Mouse (Mus musculus) hindbrain, embryonic 13.5 days (tissue): ENCODE data around the gene Ficd. TPM values are rescaled to one million over a fixed set of nuclear protein-coding genes. Genes with fewer than 3 reads are reported as not detected.
A peak's percentile ranks its signal among the peaks of the same experiment; 100 is the strongest.
"Not testable (repeated sequence)": the region's sequence is repeated elsewhere in the genome, so short reads cannot be mapped to it uniquely, and the experiment has no call there.

Source experiments
- ATAC-seq: fragments of 200-750 bp; cut with Nextera tagmentation; 2 replicates; pipeline ENCODE4 v1.8.0; 2017; ENCODE audit warnings: moderate TSS enrichment; ENCODE audit not compliant: low FRiP score
- H3K27ac ChIP-seq: fragments of 300-500 bp; sonication (generic); 2 replicates; pipeline ENCODE4 v1.5.1; 2015; ENCODE audit warnings: inconsistent platforms, mild to moderate bottlenecking, moderate library complexity
- H3K27me3 ChIP-seq: fragments of 300-500 bp; sonication (generic); 2 replicates; pipeline ENCODE4 v1.6.1; 2015; ENCODE audit warnings: mild to moderate bottlenecking, inconsistent platforms
- H3K36me3 ChIP-seq: fragments of 300-500 bp; sonication (generic); 2 replicates; pipeline ENCODE4 v1.6.1; 2015; ENCODE audit warnings: mild to moderate bottlenecking, inconsistent platforms
- H3K4me1 ChIP-seq: fragments of 300-500 bp; sonication (generic); replicated peaks from 2 replicates; pipeline ENCODE4 v1.6.1; 2015; ENCODE audit warnings: inconsistent platforms
- H3K4me2 ChIP-seq: fragments of 300-500 bp; sonication (generic); 2 replicates; pipeline ENCODE4 v1.6.1; 2015; ENCODE audit warnings: inconsistent platforms, mild to moderate bottlenecking, moderate library complexity
- H3K4me3 ChIP-seq: fragments of 300-500 bp; sonication (generic); 2 replicates; pipeline ENCODE4 v1.5.1; 2015; ENCODE audit warnings: mild to moderate bottlenecking, inconsistent platforms
- H3K9ac ChIP-seq: fragments of 300-500 bp; sonication (generic); 2 replicates; pipeline ENCODE4 v1.6.1; 2015; ENCODE audit warnings: mild to moderate bottlenecking, inconsistent platforms
- H3K9me3 ChIP-seq: fragments of 300-500 bp; sonication (generic); 2 replicates; pipeline ENCODE4 v1.6.1; 2016; ENCODE audit warnings: inconsistent platforms
- WGBS: fragments of 180-500 bp; shearing (Covaris S2); methylation state at CpG from one replicate; pipeline ENCODE4 v1.1.7; 2015; 5-methylcytosine and 5-hydroxymethylcytosine counted together
- polyA plus RNA-seq: library from polyadenylated mRNA; unstranded; fragments of >200 nt; fragmentation: Nextera tagmentation; extraction: Ambion mirVana; gene quantifications from 2 replicates; pipeline ENCODE4 v1.2.1, GENCODE M21; 2015

Gene Ficd
- polyA plus RNA-seq, 1 experiment from 2014 or later: 8.2 TPM

GRCm38 (mm10) chr5:113780082-113780752 is 44.6 kb downstream of the Ficd start:
- peak; percentile 39; the same call in 1 of the 2 replicates for ATAC-seq
- Histone ChIP-seq H3K9me3 (no peaks in the 10 kb centered on the region), H3K27ac (no peak overlapping the region), H3K4me1 (no peaks in the 10 kb centered on the region), H3K36me3 (peaks cover 36% of the 10 kb centered on the region), H3K4me2 (no peak overlapping the region), H3K4me3 (no peak overlapping the region), H3K27me3 (peaks cover 30% of the 10 kb centered on the region), H3K9ac (no peak overlapping the region)
- WGBS: 96% methylated on average over 3 of the region's 3 CpGs

- H3K27me3 ChIP-seq: peaks cover 30% of the 10 kb centered on the region
- H3K36me3 ChIP-seq: peaks cover 30% of the 10 kb centered on the region
- H3K4me3 ChIP-seq: no peak overlapping the region
- no peak for ATAC-seq
- no peak overlapping the region for H3K4me2 ChIP-seq
- no peak overlapping the region for H3K27ac ChIP-seq
- H3K9ac ChIP-seq: no peak overlapping the region
- 91% methylated on average over 5 of the region's 5 CpGs for WGBS
- no peaks in the 10 kb centered on the region for H3K9me3 ChIP-seq
- H3K4me1 ChIP-seq: no peaks in the 10 kb centered on the region
These were observed 45.2 kb downstream of the Ficd start for GRCm38 (mm10) chr5:113780763-113781162.

GRCm38 (mm10) chr5:113781254-113781653 is 45.7 kb downstream of the Ficd start:
- Histone ChIP-seq H3K4me2 (no peak overlapping the region), H3K27me3 (peaks cover 30% of the 10 kb centered on the region), H3K4me3 (no peak overlapping the region), H3K36me3 (peaks cover 25% of the 10 kb centered on the region), H3K27ac (no peak overlapping the region), H3K9me3 (no peaks in the 10 kb centered on the region), H3K9ac (no peak overlapping the region), H3K4me1 (no peaks in the 10 kb centered on the region)
- no peak for ATAC-seq
- WGBS: 84% methylated on average over 7 of the region's 7 CpGs

GRCm38 (mm10) chr5:113781875-113782274 is 46.3 kb downstream of the Ficd start:
- no peak for ATAC-seq
- Histone ChIP-seq H3K27me3 (peaks cover 31% of the 10 kb centered on the region), H3K9ac (no peak overlapping the region), H3K4me2 (no peak overlapping the region), H3K36me3 (peaks cover 19% of the 10 kb centered on the region), H3K9me3 (no peaks in the 10 kb centered on the region), H3K4me1 (no peaks in the 10 kb centered on the region), H3K27ac (no peak overlapping the region), H3K4me3 (no peak overlapping the region)
- 84% methylated on average over 7 of the region's 7 CpGs for WGBS

- Histone ChIP-seq H3K4me1 (no peaks in the 10 kb centered on the region), H3K9ac (no peak overlapping the region), H3K9me3 (no peaks in the 10 kb centered on the region), H3K4me3 (no peak overlapping the region), H3K27me3 (peaks cover 33% of the 10 kb centered on the region), H3K36me3 (peaks cover 12% of the 10 kb centered on the region), H3K4me2 (no peak overlapping the region), H3K27ac (no peak overlapping the region)
- ATAC-seq: no peak
- 92% methylated on average over 7 of the region's 7 CpGs for WGBS
These were observed 47.0 kb downstream of the Ficd start for GRCm38 (mm10) chr5:113782624-113783023.

- H3K36me3 ChIP-seq: peaks cover 4% of the 10 kb centered on the region
- peaks cover 33% of the 10 kb centered on the region for H3K27me3 ChIP-seq
- H3K27ac ChIP-seq: no peak overlapping the region
- WGBS: 13% methylated on average over 12 of the region's 12 CpGs
- no peak for ATAC-seq
- H3K4me3 ChIP-seq: no peak overlapping the region
- no peak overlapping the region for H3K4me2 ChIP-seq
- no peak overlapping the region for H3K9ac ChIP-seq
- H3K9me3 ChIP-seq: no peaks in the 10 kb centered on the region
- H3K4me1 ChIP-seq: 0 out of 2 replicates have a peak, but pooled peaks cover 2% of the 10 kb centered on the region
These were observed 48.0 kb downstream of the Ficd start for GRCm38 (mm10) chr5:113783581-113784001.

- H3K36me3 ChIP-seq, H3K9me3 ChIP-seq, H3K4me1 ChIP-seq, H3K4me3 ChIP-seq, H3K4me2 ChIP-seq, H3K27ac ChIP-seq, H3K9ac ChIP-seq, ATAC-seq: not testable (repeated sequence)
- peaks cover 33% of the 10 kb centered on the region for H3K27me3 ChIP-seq
- WGBS: 32% methylated on average over 3 of the region's 3 CpGs
These were observed 48.5 kb downstream of the Ficd start for GRCm38 (mm10) chr5:113784104-113784503.

GRCm38 (mm10) chr5:113786985-113787384 is 51.4 kb downstream of the Ficd start:
- ATAC-seq: no peak
- Histone ChIP-seq H3K27ac (no peak overlapping the region), H3K9ac (no peak overlapping the region), H3K4me3 (no peak overlapping the region), H3K4me2 (no peak overlapping the region), H3K36me3 (no peaks in the 10 kb centered on the region), H3K27me3 (peaks cover 33% of the 10 kb centered on the region), H3K9me3 (no peaks in the 10 kb centered on the region), H3K4me1 (peaks cover 12% of the 10 kb centered on the region)
- 88% methylated on average over 5 of the region's 5 CpGs for WGBS

- Histone ChIP-seq H3K4me1 (peaks cover 12% of the 10 kb centered on the region), H3K4me2 (no peak overlapping the region), H3K27ac (no peak overlapping the region), H3K9me3 (no peaks in the 10 kb centered on the region), H3K9ac (no peak overlapping the region), H3K4me3 (no peak overlapping the region), H3K27me3 (peaks cover 19% of the 10 kb centered on the region), H3K36me3 (no peaks in the 10 kb centered on the region)
- WGBS: 49% methylated on average over 6 of the region's 6 CpGs
- no peak for ATAC-seq
These were observed 53.0 kb downstream of the Ficd start for GRCm38 (mm10) chr5:113788645-113789044.

GRCm38 (mm10) chr5:113789075-113789788 is 53.6 kb downstream of the Ficd start:
- ATAC-seq: no peak
- WGBS: 35% methylated on average over 7 of the region's 7 CpGs
- Histone ChIP-seq H3K4me3 (no peak overlapping the region), H3K9me3 (no peaks in the 10 kb centered on the region), H3K4me2 (no peak overlapping the region), H3K27me3 (peaks cover 13% of the 10 kb centered on the region), H3K4me1 (peaks cover 12% of the 10 kb centered on the region), H3K9ac (no peak overlapping the region), H3K27ac (no peak overlapping the region), H3K36me3 (no peaks in the 10 kb centered on the region)
